17 mouse cellular contexts compared by ENCODE assay signal in genomic region chr4:47236104-47236503, GRCm38 (mm10). TPM values are rescaled to one million over a fixed set of nuclear protein-coding genes. Genes with fewer than 3 reads are reported as not detected.
A peak's percentile ranks its signal among the peaks of the same experiment; 100 is the strongest.
DNase-seq lines count a peak whose midpoint lies in the region; TF ChIP-seq lines count a peak whose summit lies in the region.
"Had no signal": no experiment of that assay in that cellular context is flagged by ENCODE, and none has a peak within 500 bp of the region (broad histone marks: within the 10 kb centered on the region; RNA-seq: fewer than 3 reads in every experiment).

No protein-coding gene starts in this region.

- no peak overlapping the region for H3K9ac ChIP-seq in MEL (ENCODE audit: control insufficient read depth, low read depth, low read length, poor library complexity, severe bottlenecking)

- no peaks in the 10 kb centered on the region; a peak in 1 of 4 replicates for H3K27me3 ChIP-seq in MEL (ENCODE audit: control insufficient read depth in 1 of 2, insufficient read depth in 2 of 2, low read length in 2 of 2)
- H3K27me3 ChIP-seq in cerebellum, adult 2 months (ENCODE audit: control insufficient read depth, insufficient read depth, low read length) = no peaks in the 10 kb centered on the region
- H3K27me3 ChIP-seq: Patski had no signal

- peaks cover 15 to 49% of the 10 kb centered on the region in 2 experiments for H3K4me1 ChIP-seq in MEL (ENCODE audit: control insufficient read depth in 1 of 2, insufficient read depth in 2 of 2, low read length in 2 of 2)
- peaks cover 4% of the 10 kb centered on the region for H3K4me1 ChIP-seq in cerebellum, adult 2 months (ENCODE audit: control insufficient read depth, insufficient read depth, low read length)

- TF ChIP-seq RAD21 in MEL (IDR thresholded peaks at IDR 0.05; ENCODE audit: low read depth, low read length) = no peak

- peak; percentile 88 to 92 for TF ChIP-seq EP300 in MEL (IDR thresholded peaks at IDR 0.05; ENCODE audit: low read depth in 1 of 2, low read length in 2 of 2)

- no peak overlapping the region for H3K4me3 ChIP-seq in gastrocnemius, adult 2 months
- H3K4me3 ChIP-seq in MEL (ENCODE audit: control insufficient read depth in 1 of 2, insufficient read depth in 1 of 2, low read depth in 2 of 2, low read length in 2 of 2) = peak overlapping the region in 1 of 2 experiments; percentile 42; a peak in 2 of 4 replicates
- no peak overlapping the region for H3K4me3 ChIP-seq in cerebellum, adult 2 months (replicated peaks; ENCODE audit: insufficient read depth, low read depth, low read length)

- TF ChIP-seq CTCF in gastrocnemius, adult 2 months (IDR thresholded peaks at IDR 0.05) = no peak
- no peak for TF ChIP-seq CTCF in MEL (IDR thresholded peaks at IDR 0.05 in 2 of 3, conservative IDR thresholded peaks at IDR 0.05 in 1 of 3; ENCODE audit: control insufficient read depth in 1 of 3, insufficient read depth in 1 of 3, low read depth in 2 of 3, low read length in 3 of 3, poor library complexity in 1 of 3, severe bottlenecking in 1 of 3)
- TF ChIP-seq CTCF in cerebellum, adult 2 months (IDR thresholded peaks at IDR 0.05; ENCODE audit: borderline replicate concordance, insufficient read depth, low read depth, low read length) = no peak

- WGBS in cerebellum, adult 2 months = 93% methylated on average over 7 of the region's 7 CpGs

- H3K27ac ChIP-seq in gastrocnemius, adult 2 months = peak overlapping the region; percentile 75
- peak overlapping the region; percentile 61 for H3K27ac ChIP-seq in MEL (ENCODE audit: control insufficient read depth, low read depth, low read length)
- no peak overlapping the region for H3K27ac ChIP-seq in cerebellum, adult 2 months (ENCODE audit: insufficient read depth, low read length)

- intact Hi-C loops in gastrocnemius, adult 2 months (cut with DNase I) = loop anchor here (5.0 kb wide), 1 partner anchor 104 kb away; no protein-coding TSS in a partner anchor

- TF ChIP-seq POLR2A in MEL (IDR thresholded peaks at IDR 0.05; ENCODE audit: control insufficient read depth in 1 of 2, insufficient read depth in 1 of 2, low read depth in 1 of 2, low read length in 2 of 2, poor library complexity in 1 of 2) = no peak
- no peak for TF ChIP-seq POLR2A in cerebellum, adult 2 months (IDR thresholded peaks at IDR 0.05; ENCODE audit: borderline replicate concordance, insufficient read depth, low read length)

- no peaks in the 10 kb centered on the region for H3K9me3 ChIP-seq in MEL (replicated peaks; ENCODE audit: insufficient read depth, low read length)

- peaks cover 0 to 42% of the 10 kb centered on the region in 2 experiments; a peak in 2 of 4 replicates for H3K36me3 ChIP-seq in MEL (ENCODE audit: control insufficient read depth in 1 of 2, insufficient read depth in 2 of 2, low read length in 2 of 2)
- H3K36me3 ChIP-seq: G1E had no signal

- DNase-seq in gastrocnemius, adult 2 months = no peak
- DNase-seq in gastrocnemius, adult 8-10 months (ENCODE audit: low spot score in 2 of 2) = no peak
- peak; percentile 63 for DNase-seq in MEL (ENCODE audit: low read depth, low spot score)
- no peak for DNase-seq in cerebellum, adult 2 months
- DNase-seq: adrenal gland, adult 2 months; adrenal gland, adult 8-10 months; adrenal gland, postnatal 10 days; adrenal gland, postnatal 14 days; adrenal gland, postnatal 25 days; adrenal gland, postnatal 36 days; B cell, adult 2 months; cerebellum, adult 11 months; cerebellum, adult 11-12 months; cerebellum, adult 18-20 months; cerebellum, adult 8-10 months had no signal

- H3K79me2 ChIP-seq in MEL (ENCODE audit: control insufficient read depth, insufficient read depth, low read length, poor library complexity) = no peaks in the 10 kb centered on the region

TF ChIP-seq in MEL, 35 proteins besides CTCF, POLR2A, EP300 and RAD21:
- TF ChIP-seq UBTF (IDR thresholded peaks at IDR 0.05; ENCODE audit: borderline replicate concordance, insufficient read depth, low read depth, low read length) (no peak), ZMIZ1 (IDR thresholded peaks at IDR 0.05; ENCODE audit: low read depth, low read length) (0 out of 2 replicates have a peak, but pooled peaks have one; percentile 41), MYB (IDR thresholded peaks at IDR 0.05; ENCODE audit: low read depth, low read length) (peak; percentile 98), JUND (IDR thresholded peaks at IDR 0.05; ENCODE audit: low read depth, low read length) (no peak), ETS1 (IDR thresholded peaks at IDR 0.05; ENCODE audit: low read depth, low read length) (peak; percentile 52; the same call in 1 of the 2 replicates), MAFK (IDR thresholded peaks at IDR 0.05; ENCODE audit: borderline replicate concordance, low read depth, low read length) (no peak), MYC (IDR thresholded peaks at IDR 0.05; ENCODE audit: low read depth, low read length) (peak; percentile 47; the same call in 1 of the 2 replicates), ZNF384 (IDR thresholded peaks at IDR 0.05; ENCODE audit: low read depth, low read length) (no peak), HCFC1 (IDR thresholded peaks at IDR 0.05; ENCODE audit: low read depth, low read length) (0 out of 2 replicates have a peak, but pooled peaks have one; percentile 33), TBP (IDR thresholded peaks at IDR 0.05; ENCODE audit: low read depth, low read length) (0 out of 2 replicates have a peak, but pooled peaks have one; percentile 36), ZKSCAN1 (IDR thresholded peaks at IDR 0.05; ENCODE audit: low read depth, low read length) (no peak), ZC3H11A (IDR thresholded peaks at IDR 0.05; ENCODE audit: low read depth, low read length) (no peak), MXI1 (IDR thresholded peaks at IDR 0.05; ENCODE audit: low read depth, low read length) (no peak; the same call in 1 of the 2 replicates), CHD2 (IDR thresholded peaks at IDR 0.05; ENCODE audit: low read length) (peak; percentile 31; the same call in 1 of the 2 replicates), NELFE (IDR thresholded peaks at IDR 0.05; ENCODE audit: low read depth, low read length) (0 out of 2 replicates have a peak, but pooled peaks have one; percentile 12), GABPA (IDR thresholded peaks at IDR 0.05; ENCODE audit: low read depth, low read length) (no peak), RCOR1 (IDR thresholded peaks at IDR 0.05; ENCODE audit: low read depth, low read length) (peak; percentile 74), GATA1 (IDR thresholded peaks at IDR 0.05; ENCODE audit: low read depth, low read length) (peak; percentile 76), TAL1 (IDR thresholded peaks at IDR 0.05; ENCODE audit: low read length) (no peak), KAT2A (conservative IDR thresholded peaks at IDR 0.05; ENCODE audit: low read depth, low read length) (no peak), E2F4 (IDR thresholded peaks at IDR 0.05; ENCODE audit: borderline replicate concordance, low read depth, low read length) (no peak; the same call in 1 of the 2 replicates), NRF1 (IDR thresholded peaks at IDR 0.05; ENCODE audit: insufficient read depth, low read depth, low read length, poor library complexity, severe bottlenecking) (no peak), MAX (IDR thresholded peaks at IDR 0.05; ENCODE audit: low read length) (peak; percentile 53), TCF12 (IDR thresholded peaks at IDR 0.05; ENCODE audit: low read depth, low read length) (peak; percentile 83), BHLHE40 (IDR thresholded peaks at IDR 0.05; ENCODE audit: borderline replicate concordance, low read depth, low read length) (no peak), USF1 (IDR thresholded peaks at IDR 0.05; ENCODE audit: low read depth, low read length) (no peak), SIN3A (IDR thresholded peaks at IDR 0.05; ENCODE audit: low read length) (peak; percentile 63), MAZ (IDR thresholded peaks at IDR 0.05; ENCODE audit: low read depth, low read length) (no peak), POLR2AphosphoS5 (IDR thresholded peaks at IDR 0.05; ENCODE audit: borderline replicate concordance, low read depth, low read length) (no peak), POLR2AphosphoS2 (IDR thresholded peaks at IDR 0.05; ENCODE audit: low read length) (no peak), SMC3 (IDR thresholded peaks at IDR 0.05; ENCODE audit: low read depth, low read length) (no peak), CHD1 (IDR thresholded peaks at IDR 0.05; ENCODE audit: low read depth, low read length) (no peak), USF2 (IDR thresholded peaks at IDR 0.05; ENCODE audit: borderline replicate concordance in 1 of 2, insufficient read depth in 1 of 2, low read depth in 1 of 2, low read length in 2 of 2) (no peak), ELF1 (IDR thresholded peaks at IDR 0.05; ENCODE audit: low read depth, low read length) (peak; percentile 18; the same call in 1 of the 2 replicates), MEF2A (IDR thresholded peaks at IDR 0.05; ENCODE audit: extremely low read depth, insufficient replicate concordance, low read depth, low read length, poor library complexity, severe bottlenecking) (no peak)

RNA-seq across cellular contexts. Expression of gene Col15a1, which starts 28.1 kb away (rescaled TPM):
- 10 to 100 TPM; 19.5 to 37.8 TPM for total RNA-seq in gastrocnemius, adult 2 months (2021)
- total RNA-seq in gastrocnemius, adult 8-10 months (2022) = 10 to 100 TPM in 3 of 4 experiments, 1 to 10 TPM in 1; 9.7 to 30.8 (median 14.9) TPM
- total RNA-seq in MEL (2012; rRNA removed) = 0.78 and 2.2 TPM in 2 replicates
- polyA plus RNA-seq in MEL (2012; ENCODE audit: insufficient read depth in 1 of 2, insufficient read length in 2 of 2, low read depth in 1 of 2, low replicate concordance in 2 of 2, missing spikeins in 1 of 2) = 1 to 10 TPM in 1 of 2 experiments, not detected in 1; 2.6 TPM
- polyA plus RNA-seq in cerebellum, adult 2 months (2012; rRNA removed) = 3.9 and 5.3 TPM in 2 replicates
- polyA plus RNA-seq: G1E had no signal
